Mouse (Mus musculus) 416B (cell line): ENCODE results near the gene Sbf2.
A peak's percentile ranks its signal among the peaks of the same experiment; 100 is the strongest.

ENCODE experiments used
- DNase-seq: peaks from one replicate; pipeline ENCODE4 v3.0.0; 2011; ENCODE audit warnings: low read depth

Gene Sbf2

DNA sequence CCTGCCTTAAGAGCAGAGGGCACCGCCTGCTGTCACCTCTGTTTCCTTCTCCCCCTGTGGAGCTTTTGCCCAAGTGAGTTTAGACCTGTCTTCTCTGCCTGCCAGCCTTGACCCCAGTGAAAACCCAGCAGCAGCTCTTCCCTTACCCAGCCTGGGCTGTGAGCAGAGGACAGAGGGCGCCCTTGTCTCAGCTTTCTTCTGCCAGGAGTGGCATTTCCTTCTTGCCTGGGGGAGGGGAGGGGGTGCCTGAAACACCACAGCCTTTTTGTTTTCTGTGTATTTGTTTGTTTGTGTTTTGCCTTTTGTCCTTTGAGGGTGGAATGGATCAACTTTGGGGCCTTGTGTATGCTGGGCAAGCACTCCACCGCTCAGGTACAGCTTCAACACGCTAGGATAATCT, 342.3 kb downstream of the Sbf2 start:
- peak; percentile 49 for DNase-seq

DNA sequence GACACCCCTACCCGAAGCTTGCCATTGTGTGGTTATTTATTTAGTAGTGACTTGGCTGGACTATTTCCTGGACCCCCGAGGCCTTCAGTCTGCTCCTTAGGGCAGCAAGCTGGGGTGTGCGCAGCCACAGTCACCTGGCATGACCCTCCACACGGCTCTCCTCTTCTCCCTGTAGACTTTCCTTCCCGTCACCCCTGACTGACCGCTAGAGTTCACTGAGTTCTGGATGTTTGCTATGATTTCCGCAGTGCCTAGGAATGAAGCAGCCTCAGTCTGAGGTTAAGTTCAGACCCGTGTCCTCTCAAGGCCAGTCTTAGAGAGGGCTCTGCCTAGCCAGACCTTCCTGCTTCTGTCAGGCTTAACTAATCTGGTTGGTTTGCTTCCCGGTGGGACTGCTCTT, 342.9 kb downstream of the Sbf2 start:
- DNase-seq, result no peak

GRCm38 (mm10) chr7:110270455-110270854, 344.3 kb downstream of the Sbf2 start:
- DNase-seq, result peak; percentile 98

GRCm38 (mm10) chr7:110269777-110270176, 344.9 kb downstream of the Sbf2 start:
- DNase-seq, result no peak

DNA sequence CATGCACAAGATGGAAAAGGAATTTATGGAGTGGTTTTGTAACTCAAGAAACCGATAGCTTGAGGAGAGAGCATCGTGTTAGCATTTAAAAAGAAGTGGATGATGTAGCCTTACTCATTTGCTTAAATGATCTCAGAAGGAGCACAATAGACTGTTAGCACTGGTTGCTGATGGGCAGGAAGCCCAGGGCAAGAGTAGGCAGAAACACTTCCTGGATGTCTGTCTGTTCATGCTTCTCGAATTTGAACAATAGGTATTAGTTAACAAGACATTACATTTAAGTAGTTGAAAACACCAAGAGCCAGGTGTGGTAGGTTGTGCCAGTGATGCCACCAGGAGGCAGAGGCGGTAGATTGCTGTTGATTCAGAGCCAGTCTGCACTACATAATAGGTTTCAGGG, 346.2 kb downstream of the Sbf2 start:
- no peak for DNase-seq

DNA sequence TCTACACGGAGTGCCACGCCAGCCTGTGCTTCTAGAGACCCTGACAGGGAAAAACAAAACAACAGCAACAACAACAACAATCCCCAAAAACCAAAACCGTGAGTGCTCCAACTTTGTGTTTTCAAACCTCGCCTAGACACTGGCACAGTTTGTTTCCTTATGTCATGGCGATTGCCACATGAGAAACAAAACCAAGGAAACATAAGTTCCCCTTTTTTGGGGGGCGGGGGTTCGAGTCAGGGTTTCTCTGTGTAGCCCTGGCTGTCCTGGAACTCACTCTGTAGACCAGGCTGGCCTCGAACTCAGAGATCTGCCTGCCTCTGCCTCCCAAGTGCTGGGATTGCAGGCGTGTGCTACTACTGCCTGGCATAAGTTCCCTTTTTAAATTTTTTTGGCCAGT, 346.7 kb downstream of the Sbf2 start:
- DNase-seq, result peak; percentile 43

GRCm38 (mm10) chr7:110267014-110267413, 347.7 kb downstream of the Sbf2 start:
- DNase-seq, result no peak

DNA sequence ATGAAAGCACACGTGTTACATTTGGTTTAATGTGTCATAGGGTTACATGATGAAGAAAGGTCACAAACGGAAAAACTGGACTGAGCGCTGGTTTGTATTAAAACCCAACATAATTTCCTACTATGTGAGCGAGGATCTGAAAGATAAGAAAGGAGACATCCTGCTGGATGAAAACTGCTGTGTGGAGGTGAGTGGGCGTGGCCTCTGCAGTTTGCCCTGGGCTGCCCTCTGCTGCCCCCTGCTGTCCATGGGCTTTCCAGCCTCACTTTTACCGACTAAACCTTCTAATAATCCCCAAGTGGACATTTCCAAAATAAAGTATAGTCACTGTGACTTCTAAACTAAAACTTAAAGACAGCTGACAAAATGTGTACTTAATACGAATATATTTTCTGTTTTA, 348.9 kb downstream of the Sbf2 start:
- peak; percentile 91 for DNase-seq

GRCm38 (mm10) chr7:110263474-110263873, 351.2 kb downstream of the Sbf2 start:
- DNase-seq, result no peak

DNA sequence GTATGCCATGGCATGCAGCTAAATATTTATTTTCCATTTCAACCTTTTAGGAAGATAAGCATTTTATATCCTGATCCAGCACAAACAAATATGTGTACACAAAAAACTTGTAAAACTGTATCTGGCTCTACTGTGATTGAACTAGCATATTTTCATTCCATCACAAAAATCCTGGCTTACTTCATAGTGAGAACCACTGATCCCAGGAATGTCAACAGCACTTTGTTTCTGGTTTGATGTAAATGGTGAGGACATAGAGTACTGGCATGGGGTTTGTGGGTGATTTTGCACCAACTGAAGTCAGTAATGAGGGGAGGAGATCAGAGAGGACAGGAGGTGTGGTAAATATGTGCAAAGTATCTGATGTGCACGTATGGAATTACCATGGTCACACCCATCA, 352.1 kb downstream of the Sbf2 start:
- no peak for DNase-seq

DNA sequence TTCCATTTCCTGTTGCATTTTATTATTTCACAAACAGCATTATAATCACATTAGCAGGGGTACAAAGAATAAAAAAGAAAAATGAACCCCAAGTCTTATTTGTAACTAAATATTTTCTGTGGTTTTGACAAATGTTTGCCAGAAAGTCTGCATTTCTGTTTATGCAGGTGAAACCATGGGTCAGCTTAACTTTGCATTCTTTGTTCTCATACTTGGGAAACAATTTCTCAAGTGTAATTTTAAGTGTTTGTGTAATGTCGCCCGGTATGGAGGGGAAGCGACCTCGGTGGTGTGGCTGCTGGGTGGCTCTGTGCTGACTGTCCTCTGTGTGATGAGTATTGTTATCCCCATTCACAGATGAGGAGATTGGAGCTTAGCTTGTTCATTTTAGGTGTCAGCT, 352.9 kb downstream of the Sbf2 start:
- no peak for DNase-seq

GRCm38 (mm10) chr7:110259966-110260711, 354.6 kb downstream of the Sbf2 start:
- DNase-seq, result peak; percentile 89

DNA sequence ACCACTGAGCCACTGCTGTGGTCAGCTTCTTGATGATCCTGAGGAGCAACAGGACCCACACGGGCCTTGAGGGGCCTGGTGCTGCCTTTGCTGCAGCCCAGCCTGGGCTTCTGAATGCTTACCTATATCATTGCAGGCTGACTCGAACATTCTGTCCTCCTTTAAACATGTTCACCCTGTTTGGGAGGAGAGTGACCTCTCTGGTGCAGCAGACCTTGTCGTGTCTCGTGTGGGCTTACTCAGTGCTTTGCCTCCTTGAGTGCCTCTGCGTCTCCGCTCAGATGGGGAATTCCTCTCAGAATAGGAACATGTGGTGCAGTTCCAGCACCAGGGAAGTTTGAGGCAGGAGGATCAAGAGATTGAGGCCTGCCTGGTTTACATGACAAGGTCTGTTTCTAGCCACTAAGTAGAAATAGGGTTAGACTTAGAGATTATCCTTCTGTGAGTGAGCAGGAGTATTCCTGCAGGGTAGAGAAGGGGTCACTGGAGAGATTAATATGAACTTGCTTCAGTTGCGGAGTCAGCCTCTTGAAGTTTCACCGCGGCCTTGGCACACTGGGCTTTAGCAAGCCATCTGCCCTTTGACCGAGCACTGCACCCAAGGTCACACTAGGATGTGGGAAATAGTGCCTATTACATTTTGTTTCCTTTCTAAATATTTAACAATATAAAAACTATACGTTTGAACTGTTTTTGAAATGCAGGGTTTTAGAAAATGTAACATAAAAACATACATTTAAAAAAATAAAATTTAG, 356.3 kb downstream of the Sbf2 start:
- no peak for DNase-seq
